Mouse (Mus musculus) intestine, embryonic 14.5 days (tissue): ENCODE results near the gene Camta1. TPM values are rescaled to one million over a fixed set of nuclear protein-coding genes. Genes with fewer than 3 reads are reported as not detected.

Experiments
- ATAC-seq: fragments of 200-750 bp; cut with Nextera tagmentation; replicated peaks from 2 replicates; pipeline ENCODE4 v1.8.0; 2017; ENCODE audit warnings: low read depth, moderate number of reproducible peaks, moderate TSS enrichment, moderate library complexity; ENCODE audit not compliant: low FRiP score, low TSS enrichment
- DNase-seq: peaks from one replicate; pipeline ENCODE4 v3.0.0-alpha.2; 2018; ENCODE audit warnings: low spot score
- H3K27ac ChIP-seq: fragments of 300-500 bp; sonication (generic); 2 replicates; pipeline ENCODE4 v1.5.1; 2014; ENCODE audit warnings: low read depth, mild to moderate bottlenecking, control low read depth
- H3K27me3 ChIP-seq: fragments of 300-500 bp; sonication (generic); replicated peaks from 2 replicates; pipeline ENCODE4 v1.6.1; 2014; ENCODE audit warnings: low read length, control low read depth; ENCODE audit not compliant: control insufficient read depth, insufficient read depth
- H3K36me3 ChIP-seq: fragments of 300-500 bp; sonication (generic); 2 replicates; pipeline ENCODE4 v1.6.1; 2014; ENCODE audit warnings: low read length, control low read depth; ENCODE audit not compliant: control insufficient read depth, insufficient read depth
- H3K4me1 ChIP-seq: fragments of 300-500 bp; sonication (generic); replicated peaks from 2 replicates; pipeline ENCODE4 v1.6.1; 2014; ENCODE audit warnings: low read length, control low read depth, mixed read lengths; ENCODE audit not compliant: control insufficient read depth, insufficient read depth
- H3K4me2 ChIP-seq: fragments of 300-500 bp; sonication (generic); 2 replicates; pipeline ENCODE4 v1.6.1; 2014; ENCODE audit warnings: low read length
- H3K4me3 ChIP-seq: fragments of 300-500 bp; sonication (generic); 2 replicates; pipeline ENCODE4 v1.5.1; 2014; ENCODE audit warnings: low read depth, low read length, control low read depth, mixed read lengths
- H3K9ac ChIP-seq: fragments of 300-500 bp; sonication (generic); 2 replicates; pipeline ENCODE4 v1.6.1; 2014; ENCODE audit warnings: mild to moderate bottlenecking, low read length
- H3K9me3 ChIP-seq: fragments of 300-500 bp; sonication (generic); 2 replicates; pipeline ENCODE4 v1.6.1; 2016; ENCODE audit warnings: low read length, control low read depth; ENCODE audit not compliant: control insufficient read depth
- WGBS: fragments of 180-500 bp; shearing (Covaris S2); extraction: QIAGEN DNeasy Blood & Tissue Kit; methylation state at CpG from one replicate; pipeline ENCODE4 v1.1.7; 2014; 5-methylcytosine and 5-hydroxymethylcytosine counted together
- polyA plus RNA-seq: library from polyadenylated mRNA; unstranded; fragments of >200 nt; fragmentation: Nextera tagmentation; extraction: Ambion mirVana; gene quantifications from 2 replicates; pipeline ENCODE4 v1.2.1, GENCODE M21; 2014

Camta1 gene
- polyA plus RNA-seq, 1 experiment from 2014 or later: 88.1 TPM

DNA sequence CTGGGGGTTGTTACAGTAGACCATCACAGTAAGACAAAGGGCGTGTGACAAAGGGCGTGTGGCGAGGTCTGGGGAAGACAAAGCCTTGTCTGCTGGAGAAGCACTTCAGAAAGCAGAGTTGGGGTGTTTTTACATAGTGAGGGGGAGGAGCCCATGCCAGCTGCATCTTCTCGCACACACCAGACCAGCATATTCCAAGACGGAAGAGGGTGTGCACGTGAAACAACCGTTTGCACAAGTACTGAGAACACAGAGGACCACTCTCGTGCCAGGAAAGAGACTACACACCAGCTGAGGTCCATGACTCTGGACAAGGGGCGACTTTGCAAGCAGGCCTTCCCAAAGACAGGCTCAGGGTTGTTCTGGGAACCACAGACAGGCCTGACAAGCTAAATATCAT is 306.2 kb downstream of the Camta1 start:
- H3K4me3 ChIP-seq: no peak overlapping the region
- H3K27ac ChIP-seq: no peak overlapping the region
- no peak for ATAC-seq
- H3K9ac ChIP-seq: no peak overlapping the region
- H3K4me1 ChIP-seq: no peaks in the 10 kb centered on the region
- no peak overlapping the region for H3K4me2 ChIP-seq
- no peak for DNase-seq
- 53% methylated on average over 9 of the region's 9 CpGs for WGBS
- no peaks in the 10 kb centered on the region for H3K9me3 ChIP-seq
- H3K27me3 ChIP-seq: no peaks in the 10 kb centered on the region
- H3K36me3 ChIP-seq: no peaks in the 10 kb centered on the region

DNA sequence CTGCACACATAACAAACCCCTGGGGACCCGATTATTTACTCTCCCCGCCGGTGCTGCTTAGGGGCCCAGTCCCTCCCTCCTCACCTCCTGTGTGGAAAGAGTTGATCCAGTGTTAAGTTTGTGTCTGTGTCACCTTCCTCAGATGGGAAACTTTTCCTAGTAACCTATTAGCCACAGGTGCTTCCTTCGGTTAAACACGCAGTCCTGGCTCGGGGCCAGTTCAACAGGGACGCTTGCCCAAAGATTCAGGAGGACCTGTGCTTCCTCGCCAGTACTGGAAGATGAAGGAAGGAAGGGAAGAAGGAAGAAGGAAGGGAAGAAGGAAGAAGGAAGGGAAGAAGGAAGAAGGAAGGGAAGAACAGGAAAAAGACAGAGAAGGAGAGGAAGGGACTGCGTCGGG is 312.2 kb downstream of the Camta1 start:
- no peak for ATAC-seq
- no peak for DNase-seq
- Histone ChIP-seq H3K36me3 (no peaks in the 10 kb centered on the region), H3K9me3 (no peaks in the 10 kb centered on the region), H3K4me3 (no peak overlapping the region), H3K27me3 (no peaks in the 10 kb centered on the region), H3K4me2 (no peak overlapping the region), H3K27ac (no peak overlapping the region), H3K4me1 (peaks cover 2% of the 10 kb centered on the region; the same call in 1 of the 2 replicates), H3K9ac (no peak overlapping the region)
- WGBS: 38% methylated on average over 10 of the region's 10 CpGs

GRCm38 (mm10) chr4:151545452-151545851 is 316.2 kb downstream of the Camta1 start:
- no peak overlapping the region for H3K27ac ChIP-seq
- WGBS: 81% methylated on average over 3 of the region's 3 CpGs
- peaks cover 2% of the 10 kb centered on the region; the same call in 1 of the 2 replicates for H3K4me1 ChIP-seq
- H3K9ac ChIP-seq: no peak overlapping the region
- H3K36me3 ChIP-seq: no peaks in the 10 kb centered on the region
- H3K4me3 ChIP-seq: no peak overlapping the region
- no peak overlapping the region for H3K4me2 ChIP-seq
- DNase-seq (no peak), ATAC-seq (no peak)
- H3K9me3 ChIP-seq: no peaks in the 10 kb centered on the region
- no peaks in the 10 kb centered on the region for H3K27me3 ChIP-seq

GRCm38 (mm10) chr4:151544191-151544590 is 317.5 kb downstream of the Camta1 start:
- no peak overlapping the region for H3K9ac ChIP-seq
- no peaks in the 10 kb centered on the region for H3K27me3 ChIP-seq
- WGBS: 63% methylated on average over 5 of the region's 5 CpGs
- H3K4me1 ChIP-seq: peaks cover 2% of the 10 kb centered on the region; the same call in 1 of the 2 replicates
- H3K4me3 ChIP-seq: no peak overlapping the region
- no peaks in the 10 kb centered on the region for H3K36me3 ChIP-seq
- no peaks in the 10 kb centered on the region for H3K9me3 ChIP-seq
- ATAC-seq: no peak
- DNase-seq: no peak
- no peak overlapping the region for H3K4me2 ChIP-seq
- no peak overlapping the region for H3K27ac ChIP-seq

DNA sequence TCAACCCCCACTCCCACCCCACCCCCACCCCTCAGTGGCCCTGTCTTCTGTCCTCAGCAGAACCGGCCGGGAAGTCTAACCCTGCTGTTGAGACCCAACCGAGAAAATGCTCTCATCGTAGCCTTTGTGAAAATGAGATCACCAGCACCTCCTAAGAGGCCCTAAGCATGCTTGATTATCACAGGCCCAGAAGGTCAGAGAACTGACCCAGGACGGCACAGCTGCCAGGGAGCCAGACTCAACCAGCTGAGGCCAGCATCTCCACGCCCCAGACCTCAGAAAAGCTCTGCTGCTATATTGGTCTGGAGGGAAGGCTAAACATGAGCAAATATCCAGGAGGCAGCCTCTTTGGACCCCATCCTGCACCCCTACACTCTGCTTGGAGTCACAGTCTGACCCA is 321.1 kb downstream of the Camta1 start:
- 67% methylated on average over 6 of the region's 6 CpGs for WGBS
- H3K4me1 ChIP-seq: no peaks in the 10 kb centered on the region
- no peak overlapping the region for H3K27ac ChIP-seq
- ATAC-seq (no peak), DNase-seq (no peak)
- no peaks in the 10 kb centered on the region for H3K27me3 ChIP-seq
- no peak overlapping the region for H3K9ac ChIP-seq
- no peak overlapping the region for H3K4me3 ChIP-seq
- no peaks in the 10 kb centered on the region for H3K36me3 ChIP-seq
- no peaks in the 10 kb centered on the region for H3K9me3 ChIP-seq
- H3K4me2 ChIP-seq: no peak overlapping the region

- no peaks in the 10 kb centered on the region for H3K9me3 ChIP-seq
- H3K4me2 ChIP-seq: no peak overlapping the region
- DNase-seq (no peak), ATAC-seq (no peak)
- no peak overlapping the region for H3K9ac ChIP-seq
- 66% methylated on average over 5 of the region's 5 CpGs for WGBS
- H3K36me3 ChIP-seq: no peaks in the 10 kb centered on the region
- no peaks in the 10 kb centered on the region for H3K27me3 ChIP-seq
- no peaks in the 10 kb centered on the region for H3K4me1 ChIP-seq
- H3K4me3 ChIP-seq: no peak overlapping the region
- no peak overlapping the region for H3K27ac ChIP-seq
Measured at GRCm38 (mm10) chr4:151539881-151540280, 321.8 kb downstream of the Camta1 start.

DNA sequence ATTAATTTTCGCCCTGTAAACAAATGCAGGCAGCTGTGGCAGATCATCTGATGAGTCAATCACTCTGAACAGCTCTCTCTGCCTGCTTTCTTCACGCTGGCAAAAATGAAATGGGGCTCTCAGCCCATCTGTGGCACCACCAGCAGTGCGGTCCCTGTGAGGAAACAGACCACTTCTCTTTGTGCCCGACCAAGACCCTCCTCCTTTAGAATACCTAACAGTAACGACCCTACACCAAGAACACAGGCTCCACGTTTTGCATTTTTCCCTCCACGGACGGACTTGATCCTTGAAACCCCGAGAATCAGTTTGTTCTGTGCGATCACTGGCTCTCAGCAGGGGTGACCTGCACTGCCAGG is 322.5 kb downstream of the Camta1 start:
- Histone ChIP-seq H3K9me3 (no peaks in the 10 kb centered on the region), H3K27ac (no peak overlapping the region), H3K4me2 (no peak overlapping the region), H3K9ac (no peak overlapping the region), H3K4me1 (no peaks in the 10 kb centered on the region), H3K4me3 (no peak overlapping the region), H3K36me3 (no peaks in the 10 kb centered on the region), H3K27me3 (no peaks in the 10 kb centered on the region)
- no peak for DNase-seq
- 70% methylated on average over 10 of the region's 10 CpGs for WGBS
- ATAC-seq: no peak

- Histone ChIP-seq H3K4me3 (no peak overlapping the region), H3K4me2 (no peak overlapping the region), H3K27ac (no peak overlapping the region), H3K9ac (no peak overlapping the region), H3K27me3 (no peaks in the 10 kb centered on the region), H3K36me3 (no peaks in the 10 kb centered on the region), H3K9me3 (no peaks in the 10 kb centered on the region), H3K4me1 (no peaks in the 10 kb centered on the region)
- WGBS: 70% methylated on average over 18 of the region's 18 CpGs
- DNase-seq: no peak
- ATAC-seq: no peak
Measured at GRCm38 (mm10) chr4:151538446-151539166, 323.1 kb downstream of the Camta1 start.

- Histone ChIP-seq H3K9me3 (no peaks in the 10 kb centered on the region), H3K4me3 (no peak overlapping the region), H3K9ac (no peak overlapping the region), H3K4me1 (no peaks in the 10 kb centered on the region), H3K4me2 (no peak overlapping the region), H3K27ac (no peak overlapping the region), H3K27me3 (no peaks in the 10 kb centered on the region), H3K36me3 (no peaks in the 10 kb centered on the region)
- DNase-seq (no peak), ATAC-seq (no peak)
- WGBS: 41% methylated on average over 9 of the region's 9 CpGs
Measured at GRCm38 (mm10) chr4:151535916-151536450, 325.7 kb downstream of the Camta1 start.
